Mouse (Mus musculus): Measurements from ENCODE around the gene Lgsn.

The Lgsn gene

GRCm38 (mm10) chr1:31176101-31176500, at the start of gene Lgsn:
TSS of gene Lgsn (plus strand) at chr1:31176401.
- DNase-seq (ENCODE audit: low spot score in 2 of 2), result no peak

DNA sequence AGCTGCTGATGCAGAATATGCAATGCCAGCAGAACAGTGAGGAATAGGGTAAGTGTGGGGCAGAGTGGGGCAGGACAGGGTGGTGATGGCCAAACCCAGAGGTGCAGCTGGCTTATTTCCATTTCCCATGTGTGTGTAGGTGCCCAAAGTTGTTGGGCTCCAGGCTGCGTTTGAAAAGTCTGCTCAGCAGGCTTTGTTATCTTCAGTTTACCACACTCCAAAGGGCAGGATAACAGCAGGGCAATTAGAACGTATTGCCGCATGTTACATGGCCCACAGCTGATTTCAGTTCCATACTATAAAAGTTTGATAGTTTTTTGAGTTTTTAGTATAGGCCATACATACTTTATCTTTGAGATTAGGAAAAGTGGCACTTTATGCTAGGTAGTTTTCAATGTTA, 37.8 kb upstream of the Lgsn start:
- no peak for DNase-seq (ENCODE audit: low spot score in 2 of 2)

DNA sequence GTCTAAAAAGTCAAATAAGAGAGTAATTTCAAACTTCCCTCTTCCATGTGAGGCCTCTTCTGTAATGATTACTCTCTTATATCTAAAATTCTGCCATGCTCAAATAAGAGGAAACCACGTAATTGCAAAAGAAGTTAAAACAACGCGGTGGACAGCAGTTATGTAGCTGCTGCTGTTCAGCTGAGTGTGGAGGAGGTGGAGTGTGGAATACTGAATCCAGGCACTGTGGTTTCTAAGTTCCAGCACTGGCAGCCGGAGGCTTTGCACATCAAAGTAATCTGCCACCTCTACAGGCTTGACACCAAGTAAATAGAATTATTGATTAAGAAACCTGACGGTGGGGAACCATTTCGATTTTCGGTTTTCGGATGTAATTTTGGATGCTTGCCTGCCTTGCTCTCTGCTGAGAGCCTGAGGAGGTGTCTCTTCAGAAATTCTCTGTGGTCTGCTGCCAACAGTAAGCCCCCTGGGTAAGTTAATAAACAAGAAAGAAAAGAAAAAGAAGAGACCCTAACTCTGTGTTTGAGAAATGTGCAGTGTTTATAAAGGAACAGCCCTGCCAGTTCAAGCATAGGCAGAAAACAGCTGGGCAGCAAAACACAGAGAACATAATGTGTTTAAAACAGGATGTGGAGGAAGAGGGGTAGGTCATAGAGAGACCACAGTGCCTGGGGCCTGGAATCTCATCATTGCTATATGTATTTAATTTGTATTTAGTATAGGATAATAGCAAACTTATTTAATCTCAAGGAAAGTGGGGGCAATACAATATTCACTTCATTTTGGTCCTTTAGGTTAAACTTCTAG, 33.7 kb upstream of the Lgsn start:
- DNase-seq (ENCODE audit: low spot score in 2 of 2), result no peak

DNA sequence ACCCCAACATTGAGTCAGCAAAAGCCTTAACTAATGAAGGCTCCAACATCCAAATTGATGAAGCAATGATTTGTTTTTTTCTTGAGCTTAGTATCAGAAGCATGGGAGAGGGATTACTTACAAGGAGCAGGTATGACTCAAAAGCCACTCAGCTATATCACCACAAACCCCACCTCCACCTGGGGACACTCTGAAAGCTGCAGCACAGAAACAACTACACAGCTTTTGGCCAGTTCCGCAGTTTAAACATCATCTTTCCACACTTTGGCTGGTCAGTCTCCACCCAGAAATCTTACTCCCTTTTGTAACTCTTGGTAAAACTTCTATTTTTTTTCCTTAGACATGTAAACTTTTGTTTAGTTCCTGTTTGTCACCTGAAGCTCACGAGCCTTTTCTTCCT, 32.6 kb upstream of the Lgsn start:
- DNase-seq (ENCODE audit: low spot score in 2 of 2), result no peak

DNA sequence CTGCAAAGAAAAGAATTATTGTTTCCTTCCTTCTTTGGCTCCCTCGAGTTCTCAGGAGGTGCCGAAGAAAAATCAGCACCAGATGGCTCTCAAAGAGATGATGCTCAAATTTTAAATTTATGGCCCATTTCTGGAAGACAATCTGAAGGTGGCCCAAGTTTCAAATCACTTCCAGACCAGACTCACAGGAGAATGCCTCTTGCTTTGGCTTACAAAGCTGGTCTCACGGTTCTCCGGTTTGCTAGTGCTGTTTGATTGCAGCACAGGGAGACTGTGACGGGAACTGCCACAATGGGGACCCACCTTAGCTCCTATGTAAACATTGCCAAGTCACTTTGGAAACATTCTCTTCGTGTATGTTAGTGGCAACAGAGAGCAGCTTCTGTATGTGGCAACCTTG, 26.5 kb upstream of the Lgsn start:
- no peak for DNase-seq (ENCODE audit: low spot score in 2 of 2)

DNA sequence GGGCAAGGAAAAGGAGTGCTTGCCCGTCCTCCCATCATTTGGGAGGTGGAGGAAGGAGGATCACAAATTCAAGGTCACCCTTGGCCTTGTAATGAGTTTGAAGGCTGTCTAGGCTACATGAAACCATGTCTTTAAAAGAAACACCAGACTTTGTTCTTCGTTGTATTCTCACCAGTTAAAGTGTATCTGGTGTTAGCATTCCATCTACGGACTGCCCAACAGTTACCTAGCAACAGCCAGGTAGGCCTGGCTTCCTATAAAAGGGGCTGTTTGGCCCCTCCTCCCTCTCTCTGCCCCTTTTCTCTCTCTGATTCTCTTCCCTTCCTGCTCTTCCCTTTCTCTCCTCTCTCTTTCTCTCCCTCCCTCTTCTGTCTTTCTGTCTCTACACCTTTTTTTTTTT, 25.7 kb upstream of the Lgsn start:
- DNase-seq (ENCODE audit: low spot score in 2 of 2), result no peak

- DNase-seq (ENCODE audit: low spot score in 2 of 2), result no peak
Measured at GRCm38 (mm10) chr1:31152799-31153426, 23.3 kb upstream of the Lgsn start.

GRCm38 (mm10) chr1:31153793-31154349, 22.3 kb upstream of the Lgsn start:
- DNase-seq (ENCODE audit: low spot score in 2 of 2), result peak; percentile 32 to 52

GRCm38 (mm10) chr1:31156185-31156584, 20.0 kb upstream of the Lgsn start:
- DNase-seq (ENCODE audit: low spot score in 2 of 2), result no peak

DNA sequence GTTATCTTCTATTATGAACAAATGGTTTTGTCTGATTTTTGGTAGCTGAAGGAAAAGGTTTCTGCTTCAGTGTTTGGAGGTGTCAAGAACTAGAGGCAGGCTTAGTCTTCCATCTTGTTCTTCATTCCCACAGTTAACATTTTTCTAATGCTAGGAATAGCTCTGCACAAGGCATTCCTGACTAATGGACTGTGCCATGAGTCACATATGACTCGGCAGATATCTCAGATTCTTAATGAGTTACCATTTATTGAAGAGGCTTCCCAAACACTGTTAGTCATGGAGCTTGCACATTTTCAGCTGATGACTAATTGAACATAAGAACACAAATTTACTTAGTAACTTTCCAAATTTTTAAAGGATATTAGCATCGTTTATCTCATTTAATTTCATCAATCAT, 19.3 kb upstream of the Lgsn start:
- DNase-seq (ENCODE audit: low spot score in 2 of 2), result no peak

DNA sequence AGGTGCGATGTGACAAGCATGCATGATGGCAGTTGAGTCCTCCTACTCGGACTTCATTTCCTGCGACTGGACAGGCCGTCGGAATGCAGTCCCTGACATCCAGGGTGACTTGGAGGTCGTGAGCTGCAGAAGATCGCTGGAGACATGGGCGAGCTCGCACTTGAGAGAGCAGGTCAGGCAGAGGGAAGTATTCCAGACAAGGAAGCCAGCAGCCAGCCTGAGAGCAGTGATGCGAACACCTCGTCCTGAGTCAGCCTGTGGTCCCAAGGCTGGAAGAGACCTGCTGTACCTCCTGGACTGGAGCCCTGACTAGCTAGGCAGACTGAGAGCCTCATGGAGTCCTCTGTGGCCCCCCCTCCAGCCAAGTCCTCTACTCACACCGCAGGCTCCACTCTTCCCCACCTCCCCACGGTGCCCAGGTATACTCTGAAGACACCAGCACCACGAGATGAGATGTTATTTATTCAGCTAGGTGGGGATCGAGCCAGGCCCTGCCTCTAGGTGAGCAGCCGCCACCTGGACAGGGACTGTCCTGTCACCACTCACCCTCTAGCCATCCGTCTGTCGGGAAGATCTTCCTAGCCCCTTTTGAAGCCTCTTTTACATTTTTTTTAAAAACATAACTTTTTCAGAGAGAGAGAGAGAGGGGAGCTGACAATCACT, 11.5 kb upstream of the Lgsn start:
- no peak for DNase-seq (ENCODE audit: low spot score in 2 of 2)

- DNase-seq (ENCODE audit: low spot score in 2 of 2), result no peak
Measured at GRCm38 (mm10) chr1:31165326-31166121, 10.7 kb upstream of the Lgsn start.

DNA sequence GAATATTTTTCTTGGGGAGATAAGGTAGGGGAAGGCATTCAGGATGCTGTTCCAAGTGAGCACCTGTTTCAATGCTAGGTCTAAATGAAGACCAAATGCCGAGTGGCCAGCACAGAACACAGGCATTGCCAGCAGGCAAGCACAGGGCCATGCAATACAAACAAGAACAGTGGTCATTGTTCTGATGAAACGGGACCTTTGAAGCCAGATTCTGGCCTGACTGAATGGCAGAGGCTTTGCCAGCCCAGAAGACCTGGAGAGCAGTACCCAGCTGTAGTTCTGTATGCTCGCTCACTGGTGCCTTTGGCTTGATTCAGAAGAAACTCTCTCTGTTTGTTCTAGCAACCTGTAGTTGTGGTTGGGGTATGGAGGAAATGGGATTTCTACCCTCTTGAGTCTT, 800 bp upstream of the Lgsn start:
- DNase-seq (ENCODE audit: low spot score in 2 of 2), result no peak

GRCm38 (mm10) chr1:31178264-31178663, 2.1 kb downstream of the Lgsn start:
- DNase-seq (ENCODE audit: low spot score in 2 of 2), result no peak

DNA sequence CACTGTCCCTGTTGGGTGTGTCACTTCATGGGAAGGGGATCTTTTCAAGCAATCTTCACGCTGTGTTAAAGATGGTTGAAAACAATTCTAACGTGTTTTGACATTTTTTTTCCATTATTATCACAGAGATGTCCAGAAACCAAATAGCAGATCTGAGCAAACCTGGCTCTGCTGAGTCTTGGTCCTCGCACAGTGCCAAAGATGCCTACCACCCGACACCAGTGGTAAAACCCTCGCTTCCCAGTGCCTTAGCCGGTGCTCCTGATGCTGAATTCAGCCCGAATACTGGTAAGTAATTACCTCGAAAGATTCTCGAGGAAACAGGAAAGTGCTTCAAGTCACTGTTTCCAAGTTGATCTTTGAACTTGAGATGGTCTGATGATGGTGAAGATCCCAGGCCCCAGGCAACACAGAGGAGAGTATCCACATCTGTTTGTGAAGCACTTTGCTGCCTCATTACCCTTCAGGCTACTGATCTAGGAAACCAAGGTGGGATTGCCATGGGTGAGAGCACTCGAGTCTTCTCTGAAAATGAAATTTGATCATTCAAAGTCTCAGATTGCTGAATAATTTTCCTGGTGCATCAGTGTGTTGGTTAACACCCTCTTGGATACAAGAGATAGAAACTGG, 14.2 kb downstream of the Lgsn start:
- DNase-seq (ENCODE audit: low spot score in 2 of 2), result no peak

DNA sequence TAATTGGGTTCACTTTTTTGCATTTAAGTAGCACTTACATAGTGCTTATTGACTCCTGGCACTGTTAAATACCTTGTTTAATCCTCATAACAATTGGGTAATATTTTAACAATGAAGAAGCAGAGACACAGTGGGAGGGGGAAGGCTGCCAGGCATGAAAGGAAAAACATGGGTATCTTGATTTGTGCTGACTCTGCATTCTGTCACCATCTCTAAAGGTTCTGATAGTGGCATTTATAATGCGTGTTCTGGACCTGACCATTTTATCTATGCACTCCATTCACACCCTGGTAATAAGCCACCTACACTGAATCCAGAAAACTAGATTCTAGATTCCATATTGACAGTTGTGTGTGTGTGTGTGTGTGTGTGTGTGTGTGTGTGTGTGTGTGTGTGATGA, 19.4 kb downstream of the Lgsn start:
- DNase-seq (ENCODE audit: low spot score in 2 of 2), result no peak

GRCm38 (mm10) chr1:31196959-31197358, 20.8 kb downstream of the Lgsn start:
- no peak for DNase-seq (ENCODE audit: low spot score in 2 of 2)

- DNase-seq (ENCODE audit: low spot score in 2 of 2), result no peak
Measured at GRCm38 (mm10) chr1:31203771-31204170, 27.6 kb downstream of the Lgsn start.

DNA sequence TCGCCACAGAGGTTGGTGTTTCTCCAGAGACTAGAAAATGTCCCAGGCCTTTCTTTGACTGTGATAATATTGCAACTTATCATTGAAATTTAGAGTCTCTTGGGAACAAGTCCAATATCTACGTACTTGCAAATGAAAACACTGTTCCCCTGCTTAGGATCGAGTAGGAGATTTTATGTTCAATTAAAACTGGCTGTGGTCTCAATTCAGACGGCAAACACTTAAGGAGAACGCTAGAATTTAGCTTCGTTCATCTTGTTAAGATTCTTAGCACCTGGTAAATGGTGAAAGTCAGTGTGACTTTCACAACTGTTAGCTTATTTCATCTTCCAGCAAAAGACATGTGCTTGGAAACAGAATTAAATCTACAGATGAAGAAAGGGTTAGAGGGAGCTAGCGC, 29.1 kb downstream of the Lgsn start:
- no peak for DNase-seq (ENCODE audit: low spot score in 2 of 2)

DNA sequence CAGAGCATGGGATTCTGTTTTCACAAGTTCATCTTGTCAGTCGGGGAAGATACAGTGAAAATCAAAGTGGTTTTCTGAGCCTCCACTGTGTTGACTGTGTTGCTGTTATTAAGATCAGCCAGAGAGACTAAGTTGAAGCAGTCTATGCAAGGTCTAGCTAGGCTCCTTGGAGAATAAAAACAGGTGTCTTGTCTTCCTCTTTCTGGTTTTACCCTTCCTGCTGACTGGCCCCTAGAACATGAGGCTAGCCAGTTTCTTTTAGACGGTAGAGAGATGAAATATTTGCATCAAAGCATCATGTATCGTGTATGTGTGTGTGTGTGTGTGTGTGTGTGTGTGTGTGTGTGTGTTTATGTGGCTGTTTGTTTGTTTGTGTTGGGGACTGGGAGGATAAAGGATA, 29.6 kb downstream of the Lgsn start:
- no peak for DNase-seq (ENCODE audit: low spot score in 2 of 2)

DNA sequence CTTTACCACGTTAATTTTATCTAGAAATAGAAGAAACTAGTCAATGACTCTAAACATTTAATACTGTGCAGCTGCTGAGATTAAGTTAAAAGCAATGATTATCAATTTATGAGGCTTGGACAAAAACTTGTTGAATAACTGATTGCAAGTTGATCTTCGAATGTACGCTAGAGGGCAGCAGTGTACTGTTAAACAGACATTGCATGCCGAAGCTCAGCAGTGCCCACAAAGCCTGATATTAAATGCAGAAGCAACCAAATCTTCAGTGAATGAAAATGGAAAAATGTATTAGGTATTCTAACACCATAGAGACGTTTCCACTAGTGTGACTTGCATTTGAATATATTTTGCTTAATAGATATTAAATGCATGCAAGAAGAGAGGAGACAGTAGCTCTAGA, 33.9 kb downstream of the Lgsn start:
- peak; percentile 7 to 9 for DNase-seq (ENCODE audit: low spot score in 2 of 2)

All from urinary bladder, postnatal 36 days (tissue).